Mouse (Mus musculus) lung, adult 2 months (tissue): ENCODE data around the gene Cfap77. TPM values are rescaled to one million over a fixed set of nuclear protein-coding genes. Genes with fewer than 3 reads are reported as not detected.

Source experiments
- DNase-seq: peaks from one replicate; pipeline ENCODE4 v3.0.0; 2022
- H3K4me1 ChIP-seq: fragments of 200-500 bp; 2 replicates; pipeline ENCODE4 v1.6.1; 2011; ENCODE audit warnings: low read length; ENCODE audit not compliant: control insufficient read depth, insufficient read depth
- H3K4me3 ChIP-seq: fragments of 200-500 bp; replicated peaks from 2 replicates; pipeline ENCODE3; 2011; ENCODE audit warnings: low read depth, mild to moderate bottlenecking, control low read depth, low read length; ENCODE audit errors: extremely low read depth
- CTCF ChIP-seq: fragments of 200-500 bp; IDR thresholded peaks from 2 replicates; pipeline ENCODE4 v1.5.1; 2011; ENCODE audit warnings: mild to moderate bottlenecking, low read length, control low read depth; ENCODE audit not compliant: insufficient read depth
- POLR2A ChIP-seq: fragments of 200-500 bp; IDR thresholded peaks from 2 replicates; pipeline ENCODE4 v1.6.1; 2011; ENCODE audit warnings: low read depth, mild to moderate bottlenecking, control low read depth, low read length, borderline replicate concordance; ENCODE audit errors: extremely low read depth
- WGBS: fragments of 180-500 bp; shearing (Covaris S2); methylation state at CpG from one replicate; pipeline ENCODE4 v1.1.7; 2018; 5-methylcytosine and 5-hydroxymethylcytosine counted together
- polyA plus RNA-seq: library from polyadenylated mRNA; depleted of rRNA; stranded (reverse); fragments of >200 nt; gene quantifications from 2 replicates; pipeline ENCODE4 v1.2.3, GENCODE M21; 2012; rRNA removed

Cfap77 gene
- polyA plus RNA-seq, 1 experiment, result 4.6 TPM

- H3K4me1 ChIP-seq, result no peaks in the 10 kb centered on the region
- WGBS, result 87% methylated on average over 5 of the region's 5 CpGs
- no peak for DNase-seq
- H3K4me3 ChIP-seq, result no peak overlapping the region
- no peak for TF ChIP-seq CTCF
- TF ChIP-seq POLR2A, result no peak
These were observed 151.0 kb downstream of the Cfap77 start for GRCm38 (mm10) chr2:28903871-28904270.

GRCm38 (mm10) chr2:28902291-28902690 is 152.6 kb downstream of the Cfap77 start:
- DNase-seq, result no peak
- TF ChIP-seq POLR2A, result no peak
- no peak for TF ChIP-seq CTCF
- Histone ChIP-seq H3K4me1 (no peaks in the 10 kb centered on the region), H3K4me3 (no peak overlapping the region)
- WGBS, result 90% methylated on average over 8 of the region's 8 CpGs

- DNase-seq, result no peak
- TF ChIP-seq POLR2A (no peak), CTCF (no peak)
- H3K4me1 ChIP-seq, result no peaks in the 10 kb centered on the region
- WGBS, result 93% methylated on average over 4 of the region's 4 CpGs
- H3K4me3 ChIP-seq, result no peak overlapping the region
These were observed 157.4 kb downstream of the Cfap77 start for GRCm38 (mm10) chr2:28897340-28897899.

GRCm38 (mm10) chr2:28895876-28896275 is 159.0 kb downstream of the Cfap77 start:
- DNase-seq, result no peak
- TF ChIP-seq POLR2A (no peak), CTCF (no peak)
- WGBS, result 66% methylated on average over 7 of the region's 7 CpGs
- no peaks in the 10 kb centered on the region for H3K4me1 ChIP-seq
- H3K4me3 ChIP-seq, result no peak overlapping the region

- 80% methylated on average over 6 of the region's 6 CpGs for WGBS
- no peak overlapping the region for H3K4me3 ChIP-seq
- no peak for TF ChIP-seq POLR2A
- no peak for DNase-seq
- no peaks in the 10 kb centered on the region for H3K4me1 ChIP-seq
These were observed 161.3 kb downstream of the Cfap77 start for GRCm38 (mm10) chr2:28893526-28893925.

- Histone ChIP-seq H3K4me3 (no peak overlapping the region), H3K4me1 (no peaks in the 10 kb centered on the region)
- TF ChIP-seq POLR2A (no peak), CTCF (no peak)
- no peak for DNase-seq
- 74% methylated on average over 1 of the region's 1 CpGs for WGBS
These were observed 162.1 kb downstream of the Cfap77 start for GRCm38 (mm10) chr2:28892796-28893195.

GRCm38 (mm10) chr2:28884914-28885313 is 170.0 kb downstream of the Cfap77 start:
- no peak for DNase-seq
- WGBS, result 72% methylated on average over 4 of the region's 4 CpGs
- Histone ChIP-seq H3K4me3 (no peak overlapping the region), H3K4me1 (no peaks in the 10 kb centered on the region)
- TF ChIP-seq POLR2A, result no peak
- TF ChIP-seq CTCF, result no peak

- TF ChIP-seq CTCF (no peak), POLR2A (no peak)
These were observed 171.9 kb downstream of the Cfap77 start for GRCm38 (mm10) chr2:28882826-28883485.

GRCm38 (mm10) chr2:28882047-28882446 is 172.8 kb downstream of the Cfap77 start:
- 72% methylated on average over 3 of the region's 3 CpGs for WGBS
- no peaks in the 10 kb centered on the region for H3K4me1 ChIP-seq
- TF ChIP-seq POLR2A, result no peak
- no peak for TF ChIP-seq CTCF
- no peak overlapping the region for H3K4me3 ChIP-seq
- DNase-seq, result no peak

More at GRCm38 (mm10) chr2:28882826-28883485, 171.9 kb downstream of the Cfap77 start:
- WGBS, result 63% methylated on average over 6 of the region's 6 CpGs
- no peak overlapping the region for H3K4me3 ChIP-seq
- no peak for DNase-seq
- H3K4me1 ChIP-seq, result no peaks in the 10 kb centered on the region

- TF ChIP-seq CTCF, result no peak
- TF ChIP-seq POLR2A, result no peak
- DNase-seq, result no peak
- 89% methylated on average over 3 of the region's 3 CpGs for WGBS
- no peak overlapping the region for H3K4me3 ChIP-seq
- no peaks in the 10 kb centered on the region for H3K4me1 ChIP-seq
These were observed 173.6 kb downstream of the Cfap77 start for GRCm38 (mm10) chr2:28881275-28881674.

Other genes with a start within 250 kb of the Cfap77 start
- gene Gtf3c4, start 214.7 kb downstream of the Cfap77 start, polyA plus RNA-seq, result 8.6 and 10.2 TPM in 2 replicates
- 2.8 and 3.8 TPM in 2 replicates for gene Ddx31, start 214.7 kb downstream of the Cfap77 start, polyA plus RNA-seq
- gene Barhl1, start 138.4 kb downstream of the Cfap77 start, polyA plus RNA-seq, result 0.58 and 0.70 TPM in 2 replicates
- 4.6 and 7.2 TPM in 2 replicates for gene Ttf1, start 5.2 kb upstream of the Cfap77 start, polyA plus RNA-seq
- 3.5 and 5.8 TPM in 2 replicates for gene Setx, start 69.1 kb upstream of the Cfap77 start, polyA plus RNA-seq
- gene Ntng2, start 197.9 kb upstream of the Cfap77 start, polyA plus RNA-seq, result 44.7 and 51.7 TPM in 2 replicates